Mouse (Mus musculus): ENCODE measurements at regions not wholly inside any gene's neighbourhood (a gene's known extent, or its start where the extent isn't known, plus 50 kb on each side); places are given as distances from the start of the nearest gene placed in this dataset.

DNA sequence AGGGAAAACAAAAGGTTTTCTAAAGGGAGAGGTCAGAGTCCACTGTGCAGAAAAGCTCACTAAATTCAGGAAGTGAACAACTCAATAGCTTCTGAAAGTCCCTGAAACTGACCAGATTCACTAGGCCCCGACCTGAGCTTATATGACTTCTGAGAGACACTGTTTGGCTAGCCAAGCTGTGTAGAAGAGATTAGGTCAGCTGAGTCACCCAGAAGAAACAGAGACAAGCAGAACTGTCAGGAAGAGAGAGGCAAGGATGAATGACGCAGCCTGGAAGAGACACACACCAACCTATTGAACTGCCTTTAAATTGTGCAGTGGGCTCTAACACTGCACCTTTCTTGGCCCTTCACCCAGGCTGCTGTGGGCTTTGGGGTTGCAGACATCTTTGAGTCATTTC lies 230.4 kb downstream of the Gm21750 start:
- intact Hi-C loops (cut with DNase I), result no loop called here
- DNase-seq, result no peak
- TF ChIP-seq CTCF (IDR thresholded peaks at IDR 0.05), result no peak

DNA sequence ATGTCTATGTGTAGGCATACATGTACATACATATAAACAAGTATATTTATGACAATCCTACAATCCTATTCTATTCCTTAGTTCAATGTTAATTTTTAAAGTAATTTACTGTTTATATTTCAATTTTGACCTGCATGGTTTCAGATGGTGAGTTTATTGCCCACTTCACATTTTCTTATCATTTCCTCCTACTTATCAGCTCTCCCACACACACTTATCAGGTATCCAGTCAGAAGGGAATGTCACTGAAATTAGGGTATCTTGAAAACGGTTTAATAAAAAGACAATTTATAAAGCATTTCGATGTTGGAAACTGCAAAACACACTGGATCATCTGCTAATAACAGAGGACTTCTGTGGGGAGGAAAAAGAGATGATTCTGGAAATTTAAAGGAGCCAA lies 233.8 kb downstream of the Gm21750 start:
- intact Hi-C loops (cut with DNase I), result no loop called here
- Histone ChIP-seq H3K27ac (no peak overlapping the region), H3K4me3 (no peak overlapping the region)
- no peak for DNase-seq
- no peak for TF ChIP-seq CTCF (IDR thresholded peaks at IDR 0.05)

More for the DNA sequence above, 230.4 kb downstream of the Gm21750 start:
- Histone ChIP-seq H3K4me3 (no peak overlapping the region), H3K27ac (no peak overlapping the region)

DNA sequence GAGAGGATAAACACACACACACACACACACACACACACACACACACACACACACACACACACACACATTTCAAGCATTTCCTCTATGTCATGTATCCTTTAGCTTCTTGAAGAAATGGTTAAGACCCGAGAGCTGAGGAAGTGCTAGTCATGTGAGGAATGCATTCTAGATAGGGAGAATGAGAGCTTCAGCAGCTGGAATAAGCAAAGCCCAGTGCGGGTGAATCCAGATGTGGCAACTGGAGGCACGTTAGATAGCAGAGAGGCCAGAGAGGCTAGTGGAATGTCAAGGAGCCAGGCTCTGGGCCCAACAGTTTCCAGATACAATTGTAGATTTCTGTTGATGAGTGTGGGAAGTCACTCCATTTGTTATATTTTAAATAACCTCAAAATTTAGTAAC lies 234.2 kb downstream of the Gm21750 start:
- intact Hi-C loops (cut with DNase I), result no loop called here
- no peak overlapping the region for H3K4me3 ChIP-seq
- DNase-seq, result no peak
- no peak overlapping the region for H3K27ac ChIP-seq
- no peak for TF ChIP-seq CTCF (IDR thresholded peaks at IDR 0.05)

DNA sequence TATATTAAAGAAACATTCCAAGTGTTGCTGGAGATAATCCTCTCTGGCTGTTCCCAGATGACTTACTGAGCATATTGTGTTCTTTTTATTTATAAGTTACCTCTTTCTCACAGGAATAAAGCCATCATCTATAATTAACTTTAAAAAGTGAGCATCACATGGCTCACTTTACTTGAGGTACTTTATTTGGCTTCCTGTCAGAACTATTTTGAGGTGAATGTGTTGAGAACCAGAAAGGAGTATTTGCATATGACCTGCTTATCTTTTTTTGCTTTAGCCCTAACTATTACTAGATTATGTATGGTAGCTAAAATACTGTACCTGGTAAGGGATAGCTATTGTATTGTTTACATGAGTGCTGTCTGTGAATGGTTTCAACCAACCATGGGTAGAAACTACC lies 238.1 kb downstream of the Gm21750 start:
- intact Hi-C loops (cut with DNase I), result no loop called here

DNA sequence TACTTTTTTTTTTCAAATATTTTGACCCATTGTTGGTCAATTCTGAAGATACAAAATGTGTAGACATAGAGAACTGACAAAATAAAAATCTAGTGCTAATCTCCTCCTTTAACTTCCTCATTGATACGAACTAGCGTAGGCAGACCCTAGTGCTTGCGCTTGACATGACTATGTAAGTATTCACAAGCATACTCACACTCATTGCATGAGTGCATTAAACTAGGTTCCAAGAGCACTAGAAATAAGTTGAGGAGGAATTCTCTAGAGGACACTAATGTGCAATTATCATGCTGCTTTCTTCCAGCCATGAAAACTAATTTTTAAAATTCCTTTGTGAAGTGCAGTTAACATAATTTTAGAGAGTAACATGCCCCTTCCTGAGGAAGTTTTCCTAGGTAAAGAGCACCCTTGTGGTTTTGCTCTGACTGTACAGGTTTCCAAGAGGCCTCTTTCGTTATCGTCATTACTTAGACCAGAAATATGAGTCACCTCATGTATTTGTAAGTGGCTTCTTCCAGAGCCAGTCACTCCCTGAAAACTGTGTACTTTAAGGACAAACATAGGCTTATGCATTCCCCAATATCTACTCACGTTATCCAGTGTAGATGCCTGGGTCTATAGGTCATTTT lies 241.2 kb downstream of the Gm21750 start:
- intact Hi-C loops (cut with DNase I), result no loop called here
- Histone ChIP-seq H3K4me3 (no peak overlapping the region), H3K27ac (no peak overlapping the region)
- no peak for TF ChIP-seq CTCF (IDR thresholded peaks at IDR 0.05)
- DNase-seq, result no peak

More for the DNA sequence above, 238.1 kb downstream of the Gm21750 start:
- TF ChIP-seq CTCF (IDR thresholded peaks at IDR 0.05), result no peak
- H3K27ac ChIP-seq, result no peak overlapping the region
- H3K4me3 ChIP-seq, result no peak overlapping the region
- no peak for DNase-seq

DNA sequence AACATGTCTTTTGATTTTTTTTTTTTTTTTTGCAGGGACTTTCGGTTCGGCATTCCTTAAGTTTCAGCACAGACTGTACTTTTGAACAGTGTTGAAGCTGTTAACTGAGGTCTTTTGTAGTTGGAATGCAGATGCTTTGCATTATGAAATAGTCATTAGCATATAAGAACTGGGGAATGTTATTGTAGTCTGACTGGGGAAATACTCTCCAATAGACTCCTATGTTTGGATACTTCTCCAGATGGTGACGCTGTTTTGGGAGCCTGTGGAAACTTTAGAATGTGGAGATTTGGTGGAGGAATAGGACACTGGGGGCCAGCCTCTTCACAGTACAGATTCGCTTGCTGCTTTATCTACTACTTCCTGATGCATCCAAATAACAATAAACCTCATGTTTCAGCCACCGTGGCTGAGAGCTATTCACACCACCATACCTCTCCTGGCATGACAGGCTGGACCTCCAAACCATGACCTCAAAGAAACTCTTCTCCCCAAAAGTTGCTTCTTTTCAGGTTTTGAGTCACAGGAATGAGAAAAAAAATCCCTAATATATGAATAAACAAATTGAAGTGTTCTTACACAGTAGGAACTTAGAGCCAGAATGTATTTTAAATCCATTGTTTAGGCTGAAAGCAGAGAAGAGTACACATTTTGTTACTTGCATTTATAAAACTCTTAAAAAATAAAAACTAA lies 252.9 kb downstream of the Gm21750 start:
- intact Hi-C loops (cut with DNase I), result no loop called here
- no peak overlapping the region for H3K27ac ChIP-seq
- TF ChIP-seq CTCF (IDR thresholded peaks at IDR 0.05), result no peak
- H3K4me3 ChIP-seq, result no peak overlapping the region
- DNase-seq, result no peak

DNA sequence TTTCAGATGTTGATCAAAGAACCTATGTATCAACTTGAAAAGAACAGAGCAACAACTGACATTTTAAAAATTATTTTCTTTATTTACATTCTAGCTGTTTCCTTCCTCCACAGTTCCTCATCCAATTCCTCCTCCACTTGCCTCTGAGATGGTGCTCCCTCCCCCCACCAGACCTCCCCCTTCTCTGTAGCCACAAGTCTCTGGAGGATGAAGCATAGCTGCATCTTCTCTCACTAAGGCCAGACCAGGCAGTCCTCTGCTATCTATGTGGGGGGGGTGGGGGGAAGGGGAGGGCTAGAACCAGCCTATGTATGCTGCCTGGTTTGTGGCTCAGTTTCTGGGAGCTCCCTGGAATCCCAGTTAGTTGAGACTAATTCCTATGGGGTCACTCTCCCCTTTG lies 255.0 kb downstream of the Gm21750 start:
- Histone ChIP-seq H3K27ac (no peak overlapping the region), H3K4me3 (no peak overlapping the region)
- intact Hi-C loops (cut with DNase I), result no loop called here
- no peak for DNase-seq
- TF ChIP-seq CTCF (IDR thresholded peaks at IDR 0.05), result no peak

DNA sequence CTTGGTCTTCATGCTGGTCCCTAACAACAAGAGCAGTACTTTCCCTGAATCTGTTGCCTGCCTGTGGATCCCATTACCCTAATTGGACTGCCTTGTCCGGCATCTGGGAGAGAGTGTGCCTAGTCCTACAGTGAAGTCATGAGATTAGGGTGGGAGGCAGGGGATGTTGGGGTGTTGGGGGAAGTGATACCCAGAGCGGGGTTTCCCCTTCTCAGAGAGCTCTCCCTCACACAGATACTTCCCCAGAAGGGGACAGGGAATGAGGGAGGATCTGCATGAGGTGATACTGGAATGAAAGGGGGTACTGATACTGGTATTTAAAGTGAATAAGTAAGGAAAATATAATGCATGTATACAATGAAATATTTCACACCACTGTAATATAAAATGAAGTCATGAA lies 270.1 kb downstream of the Gm21750 start:
- H3K27ac ChIP-seq, result no peak overlapping the region
- intact Hi-C loops (cut with DNase I), result no loop called here
- H3K4me3 ChIP-seq, result no peak overlapping the region
- DNase-seq, result no peak
- TF ChIP-seq CTCF (IDR thresholded peaks at IDR 0.05), result no peak

DNA sequence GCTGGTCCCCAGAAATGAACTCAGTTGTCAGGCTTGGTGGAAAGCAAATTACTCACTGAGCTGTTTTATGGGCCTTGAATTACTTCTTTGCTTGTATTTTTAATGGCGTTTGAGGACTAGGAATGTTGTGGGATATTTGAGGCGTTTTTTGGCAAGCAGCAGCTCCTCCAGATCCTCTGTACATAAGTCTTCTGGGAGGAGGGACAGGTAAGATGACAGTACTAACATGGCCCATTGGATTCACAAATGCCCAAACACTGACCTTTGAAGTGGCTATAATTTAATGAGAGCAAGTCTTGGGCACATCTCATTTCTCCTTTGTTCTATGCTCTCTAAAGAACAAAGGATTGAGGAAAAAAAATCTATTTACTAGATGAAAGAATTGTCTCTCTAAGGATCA lies 286.3 kb downstream of the Gm21750 start:
- H3K27ac ChIP-seq, result no peak overlapping the region
- H3K4me3 ChIP-seq, result no peak overlapping the region
- intact Hi-C loops (cut with DNase I), result no loop called here
- no peak for DNase-seq
- no peak for TF ChIP-seq CTCF (IDR thresholded peaks at IDR 0.05)

DNA sequence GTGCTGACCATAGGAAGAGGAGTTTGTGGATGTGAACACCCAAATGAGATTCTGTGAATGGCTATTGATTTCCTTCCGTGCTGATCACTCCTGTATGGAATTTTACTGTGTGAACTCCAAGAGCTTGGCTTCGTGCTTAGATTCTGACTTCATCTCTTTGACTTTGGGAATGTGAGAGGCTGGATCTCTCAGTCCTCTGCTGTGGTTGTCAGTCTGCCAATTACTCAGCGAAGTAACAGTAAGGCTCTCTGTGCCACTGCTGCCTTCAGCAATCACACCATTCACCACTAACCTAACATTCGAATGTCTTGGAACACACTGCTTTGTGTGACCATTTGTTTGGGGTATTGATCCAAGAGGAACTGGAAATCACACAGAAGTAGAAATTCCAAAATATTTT lies 291.5 kb downstream of the Gm21750 start:
- no peak overlapping the region for H3K4me3 ChIP-seq
- no peak for DNase-seq
- intact Hi-C loops (cut with DNase I), result no loop called here
- TF ChIP-seq CTCF (IDR thresholded peaks at IDR 0.05), result no peak
- no peak overlapping the region for H3K27ac ChIP-seq

DNA sequence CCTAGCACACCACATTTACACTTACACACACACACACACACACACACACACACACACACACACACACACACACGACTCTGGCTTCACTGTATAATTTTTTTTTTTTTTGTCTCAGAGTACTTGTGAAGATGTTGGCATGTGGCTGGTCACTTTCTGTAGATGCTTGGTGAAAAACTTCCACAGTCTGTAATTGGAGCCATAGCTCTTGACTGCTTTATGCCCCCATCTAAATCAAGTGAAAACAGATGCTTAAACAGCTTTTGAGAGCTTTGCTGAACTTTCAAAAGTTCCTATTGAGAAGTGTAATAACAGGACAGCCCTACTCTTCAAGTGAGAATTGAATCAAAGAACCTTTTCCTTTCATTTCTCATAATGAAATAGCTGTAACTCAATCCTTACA lies 317.7 kb downstream of the Gm21750 start:
- H3K4me3 ChIP-seq, result no peak overlapping the region
- TF ChIP-seq CTCF (IDR thresholded peaks at IDR 0.05), result no peak
- intact Hi-C loops (cut with DNase I), result no loop called here
- H3K27ac ChIP-seq, result no peak overlapping the region
- no peak for DNase-seq

DNA sequence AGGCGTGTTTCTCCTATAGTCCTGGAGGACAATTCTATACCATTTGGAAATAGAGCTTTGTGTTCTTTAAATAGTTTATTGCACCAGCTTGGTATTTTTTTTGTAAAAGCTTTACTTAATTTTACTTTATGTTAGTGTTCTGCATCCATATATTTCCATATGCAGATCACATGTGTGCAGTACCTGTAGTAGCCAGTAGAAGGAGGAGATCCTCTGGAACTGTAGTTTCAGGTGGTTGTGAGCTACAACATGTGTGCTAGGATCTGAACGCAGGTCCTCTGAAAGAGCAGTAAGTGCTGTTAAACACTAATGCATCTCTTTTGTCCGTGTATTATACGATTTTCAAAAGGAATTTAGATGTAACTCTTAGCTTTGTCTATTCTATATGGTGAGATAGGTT lies 335.2 kb downstream of the Gm21750 start:
- TF ChIP-seq CTCF (IDR thresholded peaks at IDR 0.05), result no peak
- no peak for DNase-seq
- intact Hi-C loops (cut with DNase I), result no loop called here
- H3K4me3 ChIP-seq, result no peak overlapping the region
- no peak overlapping the region for H3K27ac ChIP-seq

DNA sequence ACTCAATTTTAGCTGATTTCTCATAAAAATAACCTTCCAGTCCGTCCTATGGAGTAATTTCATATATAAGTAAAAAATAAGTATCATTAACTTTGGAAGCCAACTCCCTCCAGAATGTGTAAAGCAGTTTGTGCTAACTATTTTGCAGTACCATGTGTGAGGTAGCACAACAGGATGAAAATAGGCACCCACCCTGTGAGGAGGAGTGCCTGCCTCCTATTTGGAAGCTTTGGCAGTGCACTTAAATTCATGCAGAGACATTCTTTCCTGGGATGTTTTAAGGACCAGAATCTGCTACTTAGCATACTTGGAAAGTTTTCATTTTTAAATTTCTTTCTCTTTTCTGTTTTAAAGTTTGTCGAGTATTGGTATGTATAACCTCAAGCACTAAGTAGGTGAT lies 336.8 kb downstream of the Gm21750 start:
- Histone ChIP-seq H3K4me3 (no peak overlapping the region), H3K27ac (no peak overlapping the region)
- TF ChIP-seq CTCF (IDR thresholded peaks at IDR 0.05), result no peak
- intact Hi-C loops (cut with DNase I), result no loop called here
- no peak for DNase-seq

DNA sequence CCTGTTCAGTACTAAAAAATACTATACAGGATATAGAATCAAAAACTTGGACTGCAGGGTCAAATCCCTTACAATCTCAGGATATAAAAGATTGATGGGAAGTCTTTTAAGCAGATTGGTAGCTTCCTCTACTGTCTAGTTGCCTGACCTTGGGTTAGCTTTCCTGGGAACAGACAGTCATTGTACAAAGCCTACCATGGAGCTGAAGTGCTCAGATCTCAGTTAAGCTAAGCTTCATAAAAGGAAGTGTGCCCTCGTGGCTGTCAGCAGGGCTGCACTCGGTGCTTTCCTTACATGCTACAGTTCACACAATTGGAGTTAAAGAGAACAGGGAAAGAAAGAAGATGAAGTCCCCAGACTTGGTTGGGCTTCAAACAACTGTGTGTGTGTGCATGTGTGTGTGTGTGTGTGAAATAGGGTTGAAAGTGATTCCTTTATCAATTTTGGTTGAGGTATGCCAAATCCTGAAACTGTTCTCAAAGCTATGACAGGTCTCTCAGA lies 338.4 kb downstream of the Gm21750 start:
- no peak for DNase-seq
- intact Hi-C loops (cut with DNase I), result no loop called here
- TF ChIP-seq CTCF (IDR thresholded peaks at IDR 0.05), result no peak

More for the DNA sequence above, 338.4 kb downstream of the Gm21750 start:
- H3K4me3 ChIP-seq, result no peak overlapping the region
- H3K27ac ChIP-seq, result no peak overlapping the region

Measured in gastrocnemius, adult 2 months (tissue).